Mouse (Mus musculus) heart, postnatal 0 days (tissue): ENCODE data around the gene Tmem132b. TPM values are rescaled to one million over a fixed set of nuclear protein-coding genes. Genes with fewer than 3 reads are reported as not detected.

Experiments
- ATAC-seq: fragments of 200-750 bp; cut with Nextera tagmentation; 2 replicates; pipeline ENCODE4 v1.8.0; 2017; ENCODE audit warnings: low read depth, moderate number of reproducible peaks, moderate library complexity; ENCODE audit not compliant: insufficient read depth
- DNase-seq: peaks from one replicate; pipeline ENCODE4 v3.0.0-alpha.2; 2016; ENCODE audit warnings: low spot score
- H3K27ac ChIP-seq: fragments of 300-500 bp; sonication (generic); 2 replicates; pipeline ENCODE4 v1.5.1; 2014; ENCODE audit warnings: low read depth, mild to moderate bottlenecking
- H3K27me3 ChIP-seq: fragments of 300-500 bp; sonication (generic); 2 replicates; pipeline ENCODE4 v1.6.1; 2014; ENCODE audit warnings: low read length, mixed read lengths; ENCODE audit not compliant: control insufficient read depth, insufficient read depth
- H3K36me3 ChIP-seq: fragments of 300-500 bp; sonication (generic); replicated peaks from 2 replicates; pipeline ENCODE4 v1.6.1; 2014; ENCODE audit warnings: low read length, mixed read lengths; ENCODE audit not compliant: control insufficient read depth, insufficient read depth
- H3K4me1 ChIP-seq: fragments of 300-500 bp; sonication (generic); 2 replicates; pipeline ENCODE4 v1.6.1; 2014; ENCODE audit warnings: antibody characterized with exemption; ENCODE audit not compliant: control insufficient read depth, insufficient read depth
- H3K4me2 ChIP-seq: fragments of 300-500 bp; sonication (generic); 2 replicates; pipeline ENCODE4 v1.6.1; 2014; ENCODE audit warnings: low read depth, mild to moderate bottlenecking, low read length, moderate library complexity
- H3K4me3 ChIP-seq: fragments of 300-500 bp; sonication (generic); 2 replicates; pipeline ENCODE4 v1.5.1; 2014; ENCODE audit warnings: low read depth, low read length
- H3K9ac ChIP-seq: fragments of 300-500 bp; sonication (generic); replicated peaks from 2 replicates; pipeline ENCODE4 v1.6.1; 2014; ENCODE audit warnings: low read depth, low read length, mixed read lengths
- H3K9me3 ChIP-seq: fragments of 300-500 bp; sonication (generic); replicated peaks from 2 replicates; pipeline ENCODE4 v1.6.1; 2016; ENCODE audit warnings: low read length; ENCODE audit not compliant: control insufficient read depth
- CTCF ChIP-seq: IDR thresholded peaks from 2 replicates; pipeline ENCODE4 v1.5.1; 2016; ENCODE audit warnings: antibody characterized with exemption, control low read depth, low read depth
- EP300 ChIP-seq: IDR thresholded peaks from 2 replicates; pipeline ENCODE4 v1.6.1; 2016; ENCODE audit warnings: antibody characterized with exemption, low read depth
- WGBS: fragments of 180-500 bp; shearing (Covaris S2); extraction: QIAGEN DNeasy Blood & Tissue Kit; methylation state at CpG from one replicate; pipeline ENCODE4 v1.1.7; 2014; 5-methylcytosine and 5-hydroxymethylcytosine counted together
- polyA plus RNA-seq: library from polyadenylated mRNA; unstranded; fragments of >200 nt; fragmentation: Nextera tagmentation; extraction: Ambion mirVana; gene quantifications from 2 replicates; pipeline ENCODE4 v1.2.1, GENCODE M21; 2015
- total RNA-seq: library from RNA; depleted of rRNA; stranded (reverse); fragments of >200 nt; gene quantifications from 2 replicates; pipeline ENCODE4 v1.2.3, GENCODE M21; 2014; ENCODE audit warnings: low replicate concordance

Tmem132b gene
- total and polyA plus RNA-seq, 2 experiments from 2014 or later = 0.04 TPM; not detected in 1

DNA sequence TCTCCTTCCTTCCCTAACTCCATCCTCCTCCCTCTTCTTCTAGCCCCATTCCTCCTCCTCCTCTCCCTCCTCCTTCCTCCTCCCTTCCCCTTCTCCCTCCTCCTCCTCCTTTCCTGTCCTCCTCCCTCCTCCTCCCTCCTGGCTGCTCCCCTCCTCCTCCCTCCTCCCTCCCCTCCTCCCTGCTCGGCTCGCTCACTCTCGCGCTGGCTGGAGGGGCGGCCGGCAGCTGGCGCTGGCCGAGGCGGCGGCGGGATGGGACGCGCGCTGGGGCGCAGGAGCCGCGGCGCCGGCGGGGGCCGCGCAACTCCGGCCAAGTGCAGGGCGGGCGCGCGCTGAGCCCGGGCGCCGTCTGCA lies 594 bp downstream of the Tmem132b start:
- Histone ChIP-seq H3K27me3 (peaks cover 81% of the 10 kb centered on the region), H3K4me2 (peak overlapping the region; percentile 66), H3K36me3 (no peaks in the 10 kb centered on the region), H3K9me3 (no peaks in the 10 kb centered on the region), H3K27ac (no peak overlapping the region), H3K4me1 (no peaks in the 10 kb centered on the region), H3K4me3 (peak overlapping the region; percentile 48), H3K9ac (no peak overlapping the region)
- ATAC-seq = peak; percentile 28; the same call in 1 of the 2 replicates
- WGBS = 0% methylated on average over 22 of the region's 30 CpGs
- TF ChIP-seq EP300 = no peak
- TF ChIP-seq CTCF = no peak
- no peak for DNase-seq

DNA sequence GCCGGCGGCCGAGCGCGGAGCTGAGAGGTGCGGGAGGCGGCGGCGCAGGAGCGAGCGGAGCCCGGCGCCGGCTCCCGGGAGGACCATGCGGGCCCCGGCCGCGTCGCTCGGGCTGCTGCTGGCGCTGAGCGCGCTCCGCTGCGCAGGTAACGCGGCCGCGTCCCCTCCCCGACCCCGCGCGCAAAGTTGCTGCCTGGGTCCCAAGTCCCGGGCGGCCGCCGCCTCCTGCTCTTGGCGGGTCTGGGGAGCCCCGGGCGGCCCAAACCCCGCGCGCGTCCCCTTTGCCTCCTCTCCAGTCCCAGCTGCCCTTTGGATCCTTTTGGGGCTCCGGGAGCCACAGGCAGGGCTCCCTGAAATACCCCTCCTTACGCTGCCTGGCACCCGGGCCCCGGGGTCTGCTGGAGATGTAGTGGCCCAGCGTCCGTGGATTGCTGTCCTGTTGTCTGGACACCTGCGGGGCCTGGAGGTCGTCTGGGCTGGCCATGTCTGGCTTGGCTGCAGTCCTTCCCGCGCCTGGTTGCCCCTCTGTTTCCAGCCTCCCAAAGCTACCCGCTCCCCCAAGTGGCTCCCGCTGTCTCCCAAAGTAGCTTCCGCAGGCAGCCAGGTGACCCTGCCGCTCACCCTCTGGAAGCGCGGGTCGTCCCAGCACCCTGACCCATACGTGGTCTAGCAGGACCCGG lies 1.1 kb downstream of the Tmem132b start:
- Histone ChIP-seq H3K27ac (no peak overlapping the region), H3K27me3 (peaks cover 81% of the 10 kb centered on the region), H3K9me3 (no peaks in the 10 kb centered on the region), H3K4me1 (no peaks in the 10 kb centered on the region), H3K9ac (no peak overlapping the region), H3K4me2 (peak overlapping the region; percentile 66), H3K4me3 (peak overlapping the region; percentile 48), H3K36me3 (no peaks in the 10 kb centered on the region)
- TF ChIP-seq CTCF = no peak
- ATAC-seq (no peak), DNase-seq (no peak)
- WGBS = 2% methylated on average over 30 of the region's 64 CpGs

- Histone ChIP-seq H3K4me1 (no peaks in the 10 kb centered on the region), H3K4me3 (0 out of 2 replicates have a peak overlapping the region, but pooled peaks have one; percentile 48), H3K27me3 (peaks cover 81% of the 10 kb centered on the region), H3K9me3 (no peaks in the 10 kb centered on the region), H3K4me2 (no peak overlapping the region), H3K36me3 (no peaks in the 10 kb centered on the region), H3K27ac (no peak overlapping the region), H3K9ac (no peak overlapping the region)
- WGBS = 3% methylated on average over 24 of the region's 24 CpGs
- no peak for ATAC-seq
- TF ChIP-seq CTCF (no peak), EP300 (no peak)
- no peak for DNase-seq
Observed at GRCm38 (mm10) chr5:125533225-125533900, 1.8 kb downstream of the Tmem132b start.

- no peak overlapping the region for H3K27ac ChIP-seq
- DNase-seq (no peak), ATAC-seq (no peak)
- no peak overlapping the region for H3K4me2 ChIP-seq
- H3K9me3 ChIP-seq = no peaks in the 10 kb centered on the region
- no peaks in the 10 kb centered on the region for H3K36me3 ChIP-seq
- TF ChIP-seq CTCF (no peak), EP300 (no peak)
- no peak overlapping the region for H3K4me3 ChIP-seq
- H3K27me3 ChIP-seq = peaks cover 73% of the 10 kb centered on the region
- no peak overlapping the region for H3K9ac ChIP-seq
- 7% methylated on average over 7 of the region's 7 CpGs for WGBS
- H3K4me1 ChIP-seq = no peaks in the 10 kb centered on the region
Observed at GRCm38 (mm10) chr5:125534168-125534610, 2.6 kb downstream of the Tmem132b start.

GRCm38 (mm10) chr5:125534611-125535324 lies 3.2 kb downstream of the Tmem132b start:
- no peak overlapping the region for H3K9ac ChIP-seq
- no peak overlapping the region for H3K27ac ChIP-seq
- H3K4me3 ChIP-seq = no peak overlapping the region
- 2% methylated on average over 26 of the region's 26 CpGs for WGBS
- ATAC-seq (no peak), DNase-seq (no peak)
- H3K36me3 ChIP-seq = no peaks in the 10 kb centered on the region
- H3K4me2 ChIP-seq = no peak overlapping the region
- H3K9me3 ChIP-seq = no peaks in the 10 kb centered on the region
- TF ChIP-seq CTCF (no peak), EP300 (no peak)
- no peaks in the 10 kb centered on the region for H3K4me1 ChIP-seq
- peaks cover 68% of the 10 kb centered on the region for H3K27me3 ChIP-seq
